Mouse (Mus musculus) stomach, postnatal 0 days (tissue): ENCODE data around the gene Tekt1.

Experiments
- CTCF ChIP-seq: IDR thresholded peaks from 2 replicates; pipeline ENCODE4 v1.5.1; 2016; ENCODE audit warnings: antibody characterized with exemption, low read depth, mild to moderate bottlenecking, moderate library complexity
- EP300 ChIP-seq: optimal IDR thresholded peaks from 2 replicates; pipeline ENCODE3; 2016; ENCODE audit warnings: antibody characterized with exemption

GRCm38 (mm10) chr11:72307461-72307860 is 54.8 kb downstream of the Tekt1 start:
- no peak for TF ChIP-seq CTCF
- no peak for TF ChIP-seq EP300
